Mouse (Mus musculus) G1E (cell line): ENCODE measurements around the gene Tnfrsf13c. TPM values are rescaled to one million over a fixed set of nuclear protein-coding genes. Genes with fewer than 3 reads are reported as not detected.

Experiments used
- ATAC-seq: 2 replicates; pipeline ENCODE4 v1.8.0; 2016; ENCODE audit warnings: mild to moderate bottlenecking; ENCODE audit not compliant: insufficient number of reproducible peaks, poor library complexity, low FRiP score, severe bottlenecking; ENCODE audit errors: extremely low read depth
- DNase-seq: peaks from one replicate; pipeline ENCODE4 v3.0.0; 2012; ENCODE audit warnings: low spot score
- H3K27me3 ChIP-seq: 2 replicates; pipeline ENCODE4 v1.6.1; 2012; ENCODE audit warnings: mild to moderate bottlenecking, low read length, inconsistent platforms; ENCODE audit not compliant: insufficient read depth
- H3K36me3 ChIP-seq: replicated peaks from 2 replicates; pipeline ENCODE3; 2012; ENCODE audit warnings: mild to moderate bottlenecking, inconsistent platforms
- H3K4me1 ChIP-seq: 2 replicates; pipeline ENCODE4 v1.6.1; 2012; ENCODE audit warnings: low read depth, low read length, inconsistent platforms, mixed read lengths; ENCODE audit not compliant: insufficient read depth
- H3K4me3 ChIP-seq: 2 replicates; pipeline ENCODE4 v1.5.1; 2012; ENCODE audit warnings: low read depth, mild to moderate bottlenecking, inconsistent platforms, low read length, moderate library complexity, mixed read lengths
- H3K9me3 ChIP-seq: replicated peaks from 2 replicates; pipeline ENCODE4 v1.6.1; 2012; ENCODE audit warnings: inconsistent platforms
- CTCF ChIP-seq: IDR thresholded peaks from 2 replicates; pipeline ENCODE4 v1.5.1; 2012; ENCODE audit warnings: low read depth, low read length, inconsistent platforms, mixed read lengths
- GATA1 ChIP-seq: IDR thresholded peaks from 2 replicates; pipeline ENCODE4 v1.6.1; 2012; ENCODE audit warnings: borderline replicate concordance, low read length, inconsistent platforms, mixed read lengths
- GATA2 ChIP-seq: IDR thresholded peaks from 2 replicates; pipeline ENCODE4 v1.6.1; 2012; ENCODE audit warnings: low read depth, low read length, inconsistent platforms, borderline replicate concordance
- POLR2AphosphoS5 ChIP-seq: IDR thresholded peaks from 2 replicates; pipeline ENCODE4 v1.6.1; 2012; ENCODE audit warnings: low read depth, low read length, inconsistent platforms; ENCODE audit not compliant: insufficient replicate concordance
- TAL1 ChIP-seq: conservative IDR thresholded peaks from 2 replicates; pipeline ENCODE4 v1.6.1; 2012; ENCODE audit warnings: low read depth, low read length, inconsistent platforms, mixed read lengths
- polyA plus RNA-seq: library from polyadenylated mRNA; stranded (reverse); fragments of >175 nt; gene quantifications from 2 replicates; pipeline ENCODE4 v1.2.3, GENCODE M21; 2012
- total RNA-seq, 2 experiments: library from RNA; stranded (forward) in 1 of 2; stranded (reverse) in 1 of 2; fragments of 200-1000 nt in 1 of 2; fragments of >200 nt in 1 of 2; fragmentation: Nextera tagmentation in 1 of 2; gene quantifications; 2 replicates each; pipeline ENCODE4 v1.2.3; 2014 to 2017

Gene Tnfrsf13c
- total and polyA plus RNA-seq, 3 experiments = 0.65 to 1.6 (median 0.71) TPM

DNA sequence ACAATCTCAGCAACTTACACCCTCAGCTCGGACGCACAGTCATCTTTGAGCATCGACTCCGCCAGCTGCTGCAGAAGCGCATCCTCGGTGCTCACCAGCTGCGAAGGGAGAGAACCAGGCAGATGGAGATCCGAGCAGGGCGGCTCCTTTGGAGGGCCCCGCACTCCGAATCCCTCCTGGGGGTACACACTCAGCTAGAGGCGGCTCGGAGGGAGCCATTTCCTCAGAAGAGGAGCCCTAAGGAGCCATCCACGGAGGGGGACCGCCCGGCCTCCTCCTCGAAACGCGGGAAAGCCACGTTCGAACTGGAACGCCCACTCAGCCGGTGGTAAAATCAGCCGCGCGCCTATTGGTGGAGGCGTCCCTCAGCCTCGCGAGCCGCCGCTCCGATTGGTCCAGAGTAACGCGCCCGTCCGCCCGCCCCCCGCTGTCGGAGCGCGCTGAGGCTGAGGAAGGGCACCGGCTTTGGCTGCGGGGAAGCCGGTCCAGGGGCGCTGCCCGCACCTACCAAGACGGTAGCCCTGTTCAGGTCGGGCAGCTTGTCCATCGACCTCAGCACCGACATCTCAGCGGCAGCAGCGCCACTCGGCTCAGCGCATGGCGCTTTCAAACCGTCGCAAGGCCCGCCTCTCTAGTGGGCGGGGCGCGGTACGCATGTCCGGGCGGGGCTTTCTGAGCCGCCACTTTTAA, 20.1 kb upstream of the Tnfrsf13c start, which contains the start of gene Cenpm:
TSS of gene Cenpm (minus strand) at position 634 of the 690 bp plus-strand sequence.
- Histone ChIP-seq H3K4me1 (peaks cover 24% of the 10 kb centered on the region), H3K27me3 (no peaks in the 10 kb centered on the region), H3K4me3 (peak within 1 kb of the TSS; percentile 88), H3K9me3 (no peaks in the 10 kb centered on the region), H3K36me3 (peaks cover 25% of the 10 kb centered on the region)
- peak; percentile 95 for ATAC-seq
- peak; percentile 95 for DNase-seq
- TF ChIP-seq POLR2AphosphoS5 = no peak
- no peak for TF ChIP-seq GATA1
- no peak for TF ChIP-seq TAL1
- no peak for TF ChIP-seq CTCF
- no peak for TF ChIP-seq GATA2

DNA sequence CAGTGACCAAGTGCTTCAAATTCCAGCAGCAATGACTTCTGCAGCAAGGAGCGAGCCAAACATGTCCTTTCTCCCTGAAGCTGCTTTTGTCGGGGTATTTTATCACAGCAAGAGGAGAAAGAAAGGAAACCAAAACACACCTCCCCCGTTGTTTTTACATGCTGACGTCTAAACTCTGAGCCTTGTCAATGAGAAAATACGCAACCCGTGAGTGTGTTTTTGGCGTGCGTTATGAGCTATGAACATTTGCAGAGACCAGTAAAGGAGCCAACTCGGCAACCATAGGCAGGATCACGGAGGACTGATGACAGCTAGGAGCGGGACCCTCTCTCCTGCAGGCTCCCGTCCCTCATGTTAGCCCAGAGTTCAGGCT, 19.6 kb upstream of the Tnfrsf13c start:
- peaks cover 30% of the 10 kb centered on the region for H3K36me3 ChIP-seq
- no peaks in the 10 kb centered on the region for H3K9me3 ChIP-seq
- ATAC-seq = no peak
- no peak for DNase-seq
- H3K4me3 ChIP-seq = peak overlapping the region; percentile 88
- TF ChIP-seq POLR2AphosphoS5 (no peak), GATA2 (no peak), CTCF (no peak), GATA1 (no peak), TAL1 (no peak)
- no peaks in the 10 kb centered on the region for H3K27me3 ChIP-seq
- H3K4me1 ChIP-seq = peaks cover 24% of the 10 kb centered on the region

DNA sequence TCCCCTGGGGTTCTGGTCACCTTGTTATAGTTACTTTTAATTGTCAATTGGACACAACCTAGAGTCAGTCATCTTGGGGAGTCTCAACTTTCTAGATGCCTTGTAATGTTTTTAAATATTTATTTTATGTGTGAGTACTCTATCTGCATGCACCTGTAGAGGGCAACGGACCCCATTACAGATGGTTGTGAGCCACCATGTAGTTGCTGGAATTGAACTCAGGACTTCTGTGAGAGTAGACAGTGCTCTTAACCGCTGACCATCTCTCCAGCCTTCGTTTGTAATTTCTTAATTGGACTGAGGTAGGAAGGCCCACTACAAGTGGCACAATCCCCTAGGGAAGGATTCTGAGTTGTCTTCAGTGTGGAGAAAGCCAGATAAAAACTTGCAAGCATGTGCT, 19.1 kb upstream of the Tnfrsf13c start:
- no peak for ATAC-seq
- no peak for TF ChIP-seq CTCF
- no peak for TF ChIP-seq GATA1
- no peak for TF ChIP-seq GATA2
- TF ChIP-seq TAL1 = no peak
- TF ChIP-seq POLR2AphosphoS5 = no peak
- no peak for DNase-seq
- no peaks in the 10 kb centered on the region for H3K27me3 ChIP-seq
- peaks cover 24% of the 10 kb centered on the region for H3K4me1 ChIP-seq
- H3K9me3 ChIP-seq = no peaks in the 10 kb centered on the region
- peak overlapping the region; percentile 88 for H3K4me3 ChIP-seq
- peaks cover 34% of the 10 kb centered on the region for H3K36me3 ChIP-seq

DNA sequence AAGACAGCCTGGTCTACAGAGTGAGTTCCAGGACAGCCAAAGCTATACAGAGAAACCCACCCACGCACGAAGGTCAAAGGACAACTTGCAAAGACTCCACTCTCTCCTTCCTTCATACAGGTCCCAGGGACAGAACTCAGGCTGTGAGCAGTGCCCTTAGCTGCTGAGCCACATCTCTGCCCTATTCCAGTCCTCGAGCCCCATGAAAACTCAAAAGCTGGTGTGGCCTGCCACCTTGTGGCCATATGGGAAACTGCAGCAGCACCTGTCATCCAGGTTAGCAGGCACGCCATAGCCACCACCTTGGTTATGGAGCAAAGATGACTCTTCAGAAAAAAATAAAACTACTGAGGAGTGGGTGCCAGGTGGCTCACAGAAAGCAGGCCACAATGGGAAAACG, 12.4 kb upstream of the Tnfrsf13c start:
- no peak overlapping the region for H3K4me3 ChIP-seq
- DNase-seq = peak; percentile 71

DNA sequence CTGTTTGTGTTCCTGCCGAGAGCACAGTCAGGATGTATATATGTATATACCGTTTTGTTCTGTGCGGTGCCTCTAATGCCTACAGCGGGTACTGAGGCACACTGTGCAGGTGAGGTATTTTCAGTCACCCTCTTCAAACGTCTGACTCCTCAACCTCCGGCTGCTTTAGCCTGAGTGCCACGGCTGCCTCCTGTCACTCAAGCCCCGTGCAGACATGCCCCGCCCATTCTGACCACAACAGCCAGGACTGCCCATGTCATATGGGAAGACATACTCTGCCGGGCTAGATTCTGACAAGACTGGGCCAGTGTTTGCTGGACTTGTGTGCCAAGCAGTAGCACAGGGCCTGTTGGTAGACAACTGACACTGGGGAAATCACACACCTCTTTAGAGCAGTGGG, 11.5 kb upstream of the Tnfrsf13c start:
- no peak for TF ChIP-seq CTCF
- TF ChIP-seq POLR2AphosphoS5 = no peak
- TF ChIP-seq GATA2 = no peak
- TF ChIP-seq GATA1 = no peak
- no peak for TF ChIP-seq TAL1
- Histone ChIP-seq H3K27me3 (no peaks in the 10 kb centered on the region), H3K4me1 (peaks cover 35% of the 10 kb centered on the region), H3K4me3 (peak overlapping the region; percentile 13; the same call in 1 of the 2 replicates), H3K36me3 (peaks cover 80% of the 10 kb centered on the region), H3K9me3 (no peaks in the 10 kb centered on the region)
- ATAC-seq (peak; percentile 60), DNase-seq (peak; percentile 83)

More for the DNA sequence above, 12.4 kb upstream of the Tnfrsf13c start:
- no peaks in the 10 kb centered on the region for H3K9me3 ChIP-seq
- TF ChIP-seq TAL1 (no peak), CTCF (peak; percentile 95)
- peaks cover 89% of the 10 kb centered on the region for H3K36me3 ChIP-seq
- ATAC-seq = peak; percentile 34
- H3K27me3 ChIP-seq = no peaks in the 10 kb centered on the region
- H3K4me1 ChIP-seq = peaks cover 32% of the 10 kb centered on the region

DNA sequence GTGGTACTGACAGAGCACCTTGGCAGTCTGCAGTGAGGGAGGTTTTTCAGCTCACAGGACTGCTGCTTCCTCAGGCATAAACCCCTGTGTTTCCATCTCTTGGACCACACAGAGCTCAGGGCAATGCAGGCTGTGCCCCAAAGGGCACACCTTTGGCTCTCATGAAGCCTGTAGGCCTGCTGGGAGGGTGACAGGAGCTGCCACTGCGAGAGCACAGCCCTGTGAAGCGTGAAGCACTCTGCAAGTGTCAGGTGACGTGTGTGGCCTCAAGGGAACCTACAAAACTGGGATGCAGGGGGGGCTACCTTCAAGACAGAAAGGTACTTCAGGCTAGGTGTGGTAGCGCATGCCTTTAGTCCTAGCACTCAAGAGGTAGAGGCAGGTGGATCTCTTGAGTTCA, 8.5 kb upstream of the Tnfrsf13c start:
- Histone ChIP-seq H3K36me3 (peaks cover 53% of the 10 kb centered on the region), H3K9me3 (no peaks in the 10 kb centered on the region), H3K4me1 (peaks cover 52% of the 10 kb centered on the region), H3K4me3 (no peak overlapping the region), H3K27me3 (no peaks in the 10 kb centered on the region)
- no peak for DNase-seq
- TF ChIP-seq CTCF = no peak
- no peak for TF ChIP-seq GATA2
- TF ChIP-seq POLR2AphosphoS5 = no peak
- TF ChIP-seq TAL1 = no peak
- no peak for TF ChIP-seq GATA1
- ATAC-seq = no peak
